Comparison of ENCODE assay signal across 10 mouse cellular contexts in genomic region chr4:155207841-155208240, GRCm38 (mm10). TPM values are rescaled to one million over a fixed set of nuclear protein-coding genes. Genes with fewer than 3 reads are reported as not detected.
DNase-seq lines count a peak whose midpoint lies in the region; ATAC-seq and TF ChIP-seq lines count a peak whose summit lies in the region.
"Had no signal": no experiment of that assay in that cellular context is flagged by ENCODE, and none has a peak within 500 bp of the region (broad histone marks: within the 10 kb centered on the region; RNA-seq: fewer than 3 reads in every experiment).

No protein-coding gene starts in this region.

- TF ChIP-seq CTCF in forebrain, postnatal 0 days (IDR thresholded peaks at IDR 0.05; ENCODE audit: low read depth) = no peak
- TF ChIP-seq CTCF in liver, postnatal 0 days (IDR thresholded peaks at IDR 0.05; ENCODE audit: low read depth) = no peak

- no peaks in the 10 kb centered on the region for H3K27me3 ChIP-seq in forebrain, embryonic 10.5 days (ENCODE audit: poor library complexity, severe bottlenecking)
- H3K27me3 ChIP-seq in forebrain, postnatal 0 days (ENCODE audit: insufficient read depth, low read length) = no peaks in the 10 kb centered on the region
- H3K27me3 ChIP-seq in liver, postnatal 0 days (ENCODE audit: insufficient read depth, low read length) = no peaks in the 10 kb centered on the region
- H3K27me3 ChIP-seq in forebrain, embryonic 15.5 days = no peaks in the 10 kb centered on the region
- H3K27me3 ChIP-seq: hindbrain, embryonic 12.5 days had no signal

- peaks cover 41% of the 10 kb centered on the region for H3K36me3 ChIP-seq in forebrain, embryonic 10.5 days (replicated peaks)
- H3K36me3 ChIP-seq in forebrain, postnatal 0 days (ENCODE audit: insufficient read depth) = no peaks in the 10 kb centered on the region
- H3K36me3 ChIP-seq in liver, postnatal 0 days (replicated peaks; ENCODE audit: insufficient read depth, low read length) = no peaks in the 10 kb centered on the region; the same call in 1 of the 2 replicates
- H3K36me3 ChIP-seq in forebrain, embryonic 15.5 days = no peaks in the 10 kb centered on the region

- peaks cover 84% of the 10 kb centered on the region for H3K4me1 ChIP-seq in forebrain, embryonic 10.5 days
- H3K4me1 ChIP-seq in forebrain, postnatal 0 days (ENCODE audit: insufficient read depth) = peaks cover 7% of the 10 kb centered on the region
- H3K4me1 ChIP-seq in brown adipose tissue, adult 24 weeks (ENCODE audit: control insufficient read depth, insufficient read depth, insufficient read length, low read length) = peaks cover 65% of the 10 kb centered on the region
- H3K4me1 ChIP-seq in liver, postnatal 0 days (ENCODE audit: insufficient read depth) = peaks cover 47% of the 10 kb centered on the region
- peaks cover 51% of the 10 kb centered on the region for H3K4me1 ChIP-seq in forebrain, embryonic 15.5 days

- H3K4me2 ChIP-seq in forebrain, postnatal 0 days (ENCODE audit: low read depth) = no peak overlapping the region
- no peak overlapping the region for H3K4me2 ChIP-seq in liver, postnatal 0 days (ENCODE audit: low read depth, low read length)
- H3K4me2 ChIP-seq in forebrain, embryonic 15.5 days (replicated peaks) = no peak overlapping the region
- H3K4me2 ChIP-seq: hindbrain, embryonic 12.5 days had no signal

- no peak for TF ChIP-seq EP300 in liver, postnatal 0 days (IDR thresholded peaks at IDR 0.05; ENCODE audit: low read depth)

- no peak for ATAC-seq in forebrain, postnatal 0 days
- ATAC-seq in liver, postnatal 0 days = no peak
- ATAC-seq in forebrain, embryonic 15.5 days (replicated peaks) = no peak
- ATAC-seq: forebrain, embryonic 14.5 days had no signal

- H3K9me3 ChIP-seq in forebrain, embryonic 10.5 days = no peaks in the 10 kb centered on the region; the same call in 1 of the 2 replicates
- H3K9me3 ChIP-seq in forebrain, postnatal 0 days (ENCODE audit: low read length) = no peaks in the 10 kb centered on the region
- no peaks in the 10 kb centered on the region for H3K9me3 ChIP-seq in liver, postnatal 0 days (ENCODE audit: low read length)
- no peaks in the 10 kb centered on the region for H3K9me3 ChIP-seq in forebrain, embryonic 15.5 days
- H3K9me3 ChIP-seq: hindbrain, embryonic 12.5 days had no signal

- WGBS in forebrain, embryonic 10.5 days = 58% methylated on average over 3 of the region's 3 CpGs
- 69% methylated on average over 3 of the region's 3 CpGs for WGBS in forebrain, postnatal 0 days
- 49% methylated on average over 3 of the region's 3 CpGs for WGBS in liver, postnatal 0 days (ENCODE audit: insufficient replicate concordance)
- WGBS in forebrain, embryonic 15.5 days = 71% methylated on average over 3 of the region's 3 CpGs

- no peak for DNase-seq in forebrain, embryonic 10.5 days (ENCODE audit: extremely low spot score, low spot score)
- DNase-seq in forebrain, postnatal 0 days = no peak
- peak; percentile 59 for DNase-seq in kidney, adult 9 months
- no peak for DNase-seq in kidney, postnatal 10 days
- DNase-seq in liver, postnatal 0 days = no peak
- no peak for DNase-seq in retina, embryonic 14.5 days (ENCODE audit: low spot score)

- H3K9ac ChIP-seq in forebrain, postnatal 0 days = no peak overlapping the region
- no peak overlapping the region for H3K9ac ChIP-seq in liver, postnatal 0 days (replicated peaks)
- H3K9ac ChIP-seq in forebrain, embryonic 15.5 days (replicated peaks) = no peak overlapping the region
- H3K9ac ChIP-seq: hindbrain, embryonic 12.5 days had no signal

- no peak overlapping the region for H3K4me3 ChIP-seq in forebrain, embryonic 10.5 days
- H3K4me3 ChIP-seq in forebrain, postnatal 0 days (ENCODE audit: low read depth, low read length) = no peak overlapping the region
- no peak overlapping the region for H3K4me3 ChIP-seq in brown adipose tissue, adult 24 weeks (ENCODE audit: insufficient read depth, low read depth, low read length)
- H3K4me3 ChIP-seq in liver, postnatal 0 days (ENCODE audit: low read depth, low read length) = no peak overlapping the region
- no peak overlapping the region for H3K4me3 ChIP-seq in forebrain, embryonic 15.5 days
- H3K4me3 ChIP-seq: hindbrain, embryonic 12.5 days had no signal

- peak overlapping the region; percentile 75 for H3K27ac ChIP-seq in forebrain, embryonic 10.5 days
- H3K27ac ChIP-seq in forebrain, postnatal 0 days (ENCODE audit: low read depth, low read length) = no peak overlapping the region
- H3K27ac ChIP-seq in brown adipose tissue, adult 24 weeks (replicated peaks; ENCODE audit: low read depth, low read length) = peak overlapping the region; percentile 69
- peak overlapping the region; percentile 36 for H3K27ac ChIP-seq in liver, postnatal 0 days (ENCODE audit: low read depth)
- no peak overlapping the region for H3K27ac ChIP-seq in forebrain, embryonic 15.5 days (replicated peaks)

RNA-seq across cellular contexts. Expression of gene Ski, which starts 14.6 kb away (rescaled TPM):
- 8.6 and 9.7 TPM in 2 replicates for polyA plus RNA-seq in forebrain, embryonic 10.5 days (2016; fragmentation: Nextera tagmentation; extraction: Ambion mirVana)
- total RNA-seq in forebrain, postnatal 0 days (2014; rRNA removed) = 66.9 and 68.7 TPM in 2 replicates
- 11.7 and 12.2 TPM in 2 replicates for polyA plus RNA-seq in forebrain, postnatal 0 days (2015; fragmentation: Nextera tagmentation; extraction: Ambion mirVana)
- polyA plus RNA-seq in brown adipose tissue, adult 24 weeks (2012; ENCODE audit: insufficient read depth, insufficient read length, missing spikeins) = 18.9 and 20.2 TPM in 2 replicates
- polyA plus RNA-seq in liver, postnatal 0 days (2015; fragmentation: Nextera tagmentation; extraction: Ambion mirVana) = 3.5 and 3.7 TPM in 2 replicates
- 14.3 TPM in 2 replicates for polyA plus RNA-seq in forebrain, embryonic 15.5 days (2015; fragmentation: Nextera tagmentation; extraction: Ambion mirVana)

RNA-seq across cellular contexts. Expression of gene Faap20, which starts 41.8 kb away (rescaled TPM):
- 108 and 110 TPM in 2 replicates for polyA plus RNA-seq in forebrain, embryonic 10.5 days (2016; fragmentation: Nextera tagmentation; extraction: Ambion mirVana)
- total RNA-seq in forebrain, postnatal 0 days (2014; rRNA removed) = 48.7 and 51.8 TPM in 2 replicates
- polyA plus RNA-seq in forebrain, postnatal 0 days (2015; fragmentation: Nextera tagmentation; extraction: Ambion mirVana) = 59.9 and 60.7 TPM in 2 replicates
- polyA plus RNA-seq in brown adipose tissue, adult 24 weeks (2012; ENCODE audit: insufficient read depth, insufficient read length, missing spikeins) = 18.7 and 21.7 TPM in 2 replicates
- polyA plus RNA-seq in liver, postnatal 0 days (2015; fragmentation: Nextera tagmentation; extraction: Ambion mirVana) = 23.1 and 24.7 TPM in 2 replicates
- 88.2 and 89.3 TPM in 2 replicates for polyA plus RNA-seq in forebrain, embryonic 15.5 days (2015; fragmentation: Nextera tagmentation; extraction: Ambion mirVana)

Comparison
In these comparisons a context has a peak if more than half of its experiments do, and no peak if none do; other contexts are left out.
1. H3K27ac ChIP-seq: peak in forebrain, embryonic 10.5 days (single experiment), brown adipose tissue, adult 24 weeks (single experiment) and liver, postnatal 0 days (single experiment); none in forebrain, postnatal 0 days (single experiment) and forebrain, embryonic 15.5 days (single experiment).